Mouse (Mus musculus) adrenal gland, postnatal 36 days (tissue): ENCODE results near the gene Gm47841. TPM values are rescaled to one million over a fixed set of nuclear protein-coding genes. Genes with fewer than 3 reads are reported as not detected.

Experiments used
- DNase-seq, 2 experiments: peaks; one replicate each; pipeline ENCODE4 v3.0.0; 2021; ENCODE audit warnings: mixed read lengths in 1 of 2
- total RNA-seq, 2 experiments: library from RNA; stranded (reverse); gene quantifications; 2 replicates each; pipeline ENCODE4 v1.2.3; 2021

Gene Gm47841
- total RNA-seq, 2 experiments from 2014 or later = 0.26 TPM; not detected in 1

DNA sequence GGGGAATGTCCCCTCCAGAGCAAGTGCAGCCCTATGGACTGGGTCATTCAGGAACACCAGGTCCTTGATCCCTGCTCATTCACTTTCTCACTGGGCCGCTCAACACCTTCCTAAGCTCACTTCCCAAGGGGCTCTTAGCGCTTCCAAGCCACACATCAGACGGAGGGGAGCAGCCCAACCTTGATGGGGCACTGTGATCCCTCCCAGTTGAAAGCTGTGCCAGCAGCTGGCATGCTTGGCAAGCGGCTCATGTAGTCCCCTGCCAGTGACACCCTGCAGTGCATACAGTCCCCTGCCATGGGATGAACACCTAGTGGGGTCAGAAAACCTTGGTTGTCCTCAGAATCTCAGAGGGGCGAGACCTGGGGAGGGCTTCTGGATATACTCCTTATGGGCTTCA is 26.9 kb upstream of the Gm47841 start:
- peak; percentile 40 to 52 for DNase-seq

DNA sequence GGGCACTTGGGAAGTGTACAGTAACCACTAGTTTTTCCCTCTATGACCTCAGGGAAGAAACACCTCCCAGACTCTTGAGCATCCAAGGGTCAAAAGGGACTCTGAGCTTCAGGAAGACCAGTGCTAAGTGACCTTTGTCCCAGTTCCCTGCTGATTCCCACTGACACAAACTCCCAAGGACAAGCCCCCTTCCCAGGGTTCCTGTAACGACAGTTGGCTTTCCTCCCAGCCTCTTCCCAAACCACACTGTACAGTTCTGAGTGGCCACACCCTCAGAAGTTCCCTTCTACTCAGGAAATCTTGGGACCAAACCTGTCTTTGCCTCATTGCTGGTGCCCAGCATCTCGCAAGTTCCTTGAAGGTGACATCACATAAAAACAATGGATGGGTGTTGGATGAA is 25.5 kb upstream of the Gm47841 start:
- no peak for DNase-seq

GRCm38 (mm10) chr15:101070762-101071161 is 23.6 kb upstream of the Gm47841 start:
- no peak for DNase-seq

DNA sequence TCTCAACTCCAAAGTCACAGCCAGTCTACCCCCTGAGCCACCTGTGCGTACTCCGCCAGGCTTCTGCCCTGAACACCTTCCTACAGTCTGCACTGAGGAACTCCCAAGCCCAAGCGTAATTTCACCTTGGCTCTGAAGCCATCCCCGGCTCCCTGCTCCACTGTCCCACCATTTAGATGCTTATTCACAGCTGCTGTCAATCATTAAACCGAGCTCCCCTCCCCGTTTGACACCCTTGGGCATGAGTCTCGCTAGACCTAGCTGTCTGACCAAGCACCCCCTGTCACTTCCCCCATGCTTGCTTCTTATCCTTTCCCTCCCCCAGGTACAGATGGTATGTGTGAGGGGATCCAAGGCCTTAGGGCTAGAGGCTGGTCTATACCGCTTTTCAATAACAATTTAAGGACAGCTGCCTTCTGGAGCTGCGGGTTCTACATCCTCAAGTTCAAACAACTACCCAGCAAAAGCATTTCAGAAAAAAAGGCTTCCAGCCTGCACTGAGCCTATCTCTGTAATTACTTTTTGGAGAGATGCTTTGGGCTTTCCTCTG is 22.5 kb upstream of the Gm47841 start:
- DNase-seq = no peak

DNA sequence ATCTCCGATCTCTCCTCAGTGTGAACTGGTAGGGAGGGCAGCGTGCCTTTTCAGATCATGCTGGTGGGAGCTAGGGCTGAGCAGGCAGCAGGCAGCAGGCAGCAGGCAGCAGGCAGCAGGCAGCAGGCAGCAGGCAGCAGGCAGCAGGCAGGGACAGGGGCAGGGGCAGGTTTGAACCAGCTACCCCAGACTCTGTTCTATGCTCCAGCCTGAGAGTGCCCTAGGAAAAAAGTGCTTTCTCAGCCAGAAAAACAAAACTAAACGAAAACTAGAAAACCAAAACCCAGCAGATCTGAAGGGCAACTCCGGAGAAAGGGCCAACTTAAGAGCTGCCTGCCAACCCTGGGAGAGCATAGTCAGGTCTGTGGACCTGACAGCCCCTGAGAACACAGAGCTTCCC is 21.5 kb upstream of the Gm47841 start:
- no peak for DNase-seq

GRCm38 (mm10) chr15:101068029-101068428 is 20.8 kb upstream of the Gm47841 start:
- peak; percentile 40 to 52 for DNase-seq

DNA sequence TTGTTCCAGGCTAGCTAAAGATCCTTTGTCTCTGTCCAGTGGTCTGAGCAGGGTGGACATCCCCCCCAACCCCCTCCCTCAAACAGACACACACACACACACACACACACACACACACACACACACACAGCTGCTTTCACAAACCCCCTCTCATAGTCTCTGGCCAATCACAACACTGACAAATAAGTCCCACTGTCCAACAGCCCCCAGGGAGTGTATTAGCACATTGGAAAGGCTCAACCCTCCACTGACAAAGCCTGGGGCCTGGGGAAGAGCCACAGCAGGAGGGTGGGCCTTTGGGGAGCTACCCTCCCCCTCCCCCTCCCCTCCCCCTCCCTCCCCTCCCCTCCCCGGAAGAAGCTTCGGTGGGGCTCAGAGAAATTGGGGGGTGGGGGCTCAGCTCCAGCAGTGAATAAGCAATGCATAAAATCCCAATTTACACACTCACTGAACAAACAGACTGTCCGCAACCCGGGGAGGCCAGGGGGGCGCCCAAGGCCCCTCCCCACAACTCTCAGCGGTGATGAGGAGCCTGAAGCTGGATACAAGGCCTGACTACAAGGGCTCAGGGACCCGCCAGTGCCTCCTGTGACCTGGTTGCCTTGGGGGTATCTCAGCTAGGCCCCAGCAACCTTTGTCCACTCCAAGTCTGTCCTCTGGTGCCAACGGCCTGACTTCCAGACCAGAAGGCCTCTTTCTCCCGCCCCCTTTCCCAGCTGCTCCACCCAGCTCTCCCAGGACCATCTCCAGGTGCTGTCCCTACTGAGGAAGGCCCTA is 19.9 kb upstream of the Gm47841 start:
- no peak for DNase-seq

DNA sequence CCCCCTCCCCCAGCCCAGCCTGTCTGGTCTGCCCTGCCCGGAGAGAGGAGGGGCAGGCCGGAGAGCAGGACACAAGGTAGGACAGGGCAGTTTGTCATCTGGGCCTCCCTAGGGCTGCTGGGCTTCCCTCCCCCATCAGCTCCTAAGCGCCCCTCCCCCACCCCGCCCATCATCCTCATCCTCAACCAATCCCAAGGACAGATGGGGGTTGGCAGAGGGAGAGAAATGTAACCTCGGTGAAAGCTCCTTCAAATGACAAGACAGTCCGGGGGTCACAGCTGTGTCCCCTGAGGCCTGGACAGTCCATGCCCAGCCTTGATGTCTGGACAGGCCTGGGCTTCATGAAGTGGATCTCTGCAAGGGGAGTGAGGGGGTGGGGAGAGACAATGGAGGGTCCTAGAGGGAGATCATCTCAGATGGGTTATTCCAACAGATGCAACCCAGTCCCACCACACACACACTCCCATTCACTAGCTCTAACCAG is 19.2 kb upstream of the Gm47841 start:
- no peak for DNase-seq

GRCm38 (mm10) chr15:101065069-101065468 is 17.9 kb upstream of the Gm47841 start:
- DNase-seq = no peak

DNA sequence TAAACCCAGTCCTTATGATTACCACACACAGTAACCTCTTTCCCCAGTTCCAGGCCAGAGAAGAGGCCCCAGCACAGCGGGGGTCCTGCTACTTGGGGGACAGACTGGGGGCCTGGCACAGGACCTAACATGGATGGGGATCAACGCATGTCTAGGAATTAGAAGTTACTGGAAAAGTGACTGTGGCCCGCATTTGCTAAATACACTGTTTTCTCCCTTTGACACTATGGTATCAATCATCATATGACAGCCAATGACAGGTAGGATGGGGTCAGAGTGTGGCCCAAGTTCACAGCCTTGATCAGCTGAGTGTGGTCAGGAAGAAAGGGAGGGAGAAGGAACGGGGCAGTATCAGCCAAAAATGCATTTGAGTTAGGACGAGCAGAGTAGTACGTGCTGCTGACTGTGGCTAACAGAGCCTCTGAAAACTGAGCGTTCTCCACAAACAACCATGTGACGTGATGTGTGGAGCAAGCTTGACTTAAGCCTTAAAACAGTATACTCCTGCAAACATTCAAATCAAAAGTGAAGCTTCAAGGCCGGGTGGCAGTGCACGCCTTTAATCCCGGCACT is 13.2 kb upstream of the Gm47841 start:
- DNase-seq = no peak

GRCm38 (mm10) chr15:101059570-101060279 is 12.5 kb upstream of the Gm47841 start:
- no peak for DNase-seq

GRCm38 (mm10) chr15:101056225-101056624 is 9.0 kb upstream of the Gm47841 start:
- peak; percentile 53 to 64 for DNase-seq

DNA sequence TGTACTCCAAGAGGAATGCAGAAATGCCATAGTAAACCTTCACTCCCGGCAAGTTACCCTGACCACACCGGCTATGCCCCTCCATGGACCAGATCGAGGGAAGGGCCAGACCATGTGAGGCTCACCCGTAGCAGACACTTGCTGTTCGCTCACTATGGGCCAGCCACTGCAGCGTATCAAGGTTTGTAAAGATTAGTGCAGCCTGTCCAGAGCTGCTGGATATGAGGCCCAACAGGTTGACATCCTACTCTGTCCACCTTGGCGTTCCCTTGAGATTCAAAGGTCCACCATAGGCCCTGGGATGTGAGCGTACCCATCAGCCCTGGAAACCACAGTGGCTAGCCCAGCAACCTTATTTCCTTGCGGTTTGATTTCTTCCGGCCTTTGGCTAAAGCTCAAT is 7.3 kb upstream of the Gm47841 start:
- DNase-seq = no peak

DNA sequence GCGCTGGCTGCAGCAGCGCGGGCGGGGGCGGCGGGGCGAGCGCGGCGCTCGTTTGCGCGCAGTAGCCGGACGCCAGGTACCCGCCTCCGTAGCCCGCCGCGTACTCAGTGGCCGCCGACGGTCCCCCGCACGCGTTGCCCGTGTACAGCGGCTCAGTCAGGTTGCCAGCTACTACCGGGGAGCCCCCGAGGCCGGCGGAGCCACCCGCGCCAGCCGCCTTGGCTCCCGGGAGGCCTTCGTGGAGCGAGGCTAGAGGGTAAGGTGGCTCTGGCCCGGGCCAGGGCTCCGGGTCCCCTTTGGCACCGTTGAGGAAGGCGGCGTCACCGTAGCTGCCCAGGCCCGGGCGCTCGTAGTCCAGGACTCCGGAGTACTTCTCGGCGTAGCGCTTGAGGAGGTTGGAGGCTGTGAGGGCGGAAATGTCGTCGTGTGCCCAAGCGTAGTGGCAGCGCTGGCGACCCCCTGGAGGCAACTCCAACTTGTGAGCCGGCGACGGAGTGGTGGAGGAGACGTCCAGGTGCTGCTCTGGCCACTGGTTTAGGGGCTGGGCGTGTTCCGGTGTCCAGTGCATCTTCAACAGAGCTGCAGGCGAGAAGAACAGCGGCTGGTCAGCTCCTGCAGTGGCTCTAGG is 6.7 kb upstream of the Gm47841 start:
- no peak for DNase-seq

DNA sequence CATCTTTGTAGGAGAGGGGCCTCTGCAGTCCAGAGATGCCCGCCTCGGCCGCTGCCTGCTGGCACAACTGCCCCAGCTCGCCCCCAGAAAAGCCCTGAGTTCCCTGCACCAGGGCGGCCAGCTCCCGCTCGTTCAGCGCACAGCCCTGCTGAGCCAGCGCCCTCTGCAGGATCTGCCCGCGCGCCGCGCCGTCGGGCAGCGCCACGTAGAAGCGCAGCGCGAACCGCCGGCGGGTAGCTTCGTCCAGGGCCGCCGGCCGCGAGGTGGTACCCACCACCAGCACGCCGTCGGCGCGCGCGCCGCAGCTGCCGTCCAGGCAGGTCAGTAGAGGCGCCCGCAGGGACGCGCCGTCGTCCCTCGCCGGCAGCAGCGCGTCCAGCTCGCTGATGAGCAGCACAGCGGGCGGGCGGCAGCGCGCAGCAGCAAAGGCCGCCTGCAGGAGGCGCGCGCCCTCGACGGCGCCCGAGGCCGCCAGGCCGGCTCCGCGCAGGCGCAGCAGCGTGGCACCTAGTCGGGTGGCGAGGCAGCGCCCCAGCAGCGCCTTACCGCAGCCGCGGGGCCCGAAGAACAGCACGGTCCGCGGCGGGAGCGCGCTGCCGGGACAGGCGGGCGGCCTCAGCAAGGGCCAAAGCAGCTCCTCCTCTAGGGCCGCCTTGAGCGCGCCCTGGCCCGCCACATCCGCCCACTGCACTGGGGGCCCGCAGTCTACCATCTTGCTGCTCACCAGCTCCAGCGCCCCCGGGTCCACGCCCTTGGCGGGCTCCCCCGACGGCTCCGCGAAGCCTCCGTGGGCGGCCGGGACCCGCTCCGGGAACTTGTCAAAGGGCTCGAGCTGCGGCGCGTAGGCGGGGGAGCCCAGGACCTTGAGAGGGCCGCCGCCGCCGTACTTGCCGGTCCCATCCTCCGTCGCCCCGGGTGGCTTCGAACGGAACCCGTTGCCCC is 5.6 kb upstream of the Gm47841 start:
- DNase-seq = peak; percentile 59 to 62

- no peak for DNase-seq
These were observed 4.7 kb upstream of the Gm47841 start for GRCm38 (mm10) chr15:101051869-101052268.

GRCm38 (mm10) chr15:101048338-101048896 is 1.2 kb upstream of the Gm47841 start:
- DNase-seq = no peak

GRCm38 (mm10) chr15:101046527-101047193 is 537 bp downstream of the Gm47841 start:
- DNase-seq = peak; percentile 57 to 60

- no peak for DNase-seq
These were observed 1.1 kb downstream of the Gm47841 start for GRCm38 (mm10) chr15:101046039-101046526.

GRCm38 (mm10) chr15:101044531-101044930 is 2.7 kb downstream of the Gm47841 start:
- DNase-seq = no peak
